In the genomic region with DNA sequence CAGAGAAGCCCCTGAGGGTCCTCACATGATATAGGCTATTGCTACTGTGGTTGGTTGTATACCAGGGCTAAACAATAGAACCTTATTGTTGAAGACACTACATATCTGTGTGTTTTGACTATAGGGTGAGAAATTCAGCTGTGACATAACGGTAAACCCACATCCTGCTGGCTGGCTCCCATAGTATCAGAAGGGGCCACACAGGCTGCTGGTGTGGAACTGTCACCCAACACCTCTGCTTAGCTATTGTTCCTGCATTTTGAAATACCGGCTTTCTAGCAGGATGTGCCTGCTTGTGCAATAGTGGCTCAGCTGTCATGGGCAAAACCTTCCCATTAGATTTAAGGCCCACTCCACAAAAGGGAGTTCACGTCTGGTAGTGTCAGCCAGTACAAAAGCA, we compare ENCODE assay signal across 19 mouse cellular contexts. TPM values are rescaled to one million over a fixed set of nuclear protein-coding genes. Genes with fewer than 3 reads are reported as not detected.
A peak's percentile ranks its signal among the peaks of the same experiment; 100 is the strongest.
DNase-seq lines count a peak whose midpoint lies in the region; ATAC-seq and TF ChIP-seq lines count a peak whose summit lies in the region.
"Had no signal": no experiment of that assay in that cellular context is flagged by ENCODE, and none has a peak within 500 bp of the region (broad histone marks: within the 10 kb centered on the region; RNA-seq: fewer than 3 reads in every experiment).

No protein-coding gene starts in this region.

- H3K4me1 ChIP-seq in MEL (ENCODE audit: control insufficient read depth in 1 of 2, insufficient read depth in 2 of 2, low read length in 2 of 2): peaks cover 5 to 16% of the 10 kb centered on the region in 2 experiments; a peak in 3 of 4 replicates
- H3K4me1 ChIP-seq in thymus, adult 2 months (replicated peaks; ENCODE audit: control insufficient read depth, insufficient read depth, low read length): peaks cover 34% of the 10 kb centered on the region
- H3K4me1 ChIP-seq in hindbrain, embryonic 11.5 days (replicated peaks; ENCODE audit: control insufficient read depth, insufficient read depth, low read length): no peaks in the 10 kb centered on the region
- H3K4me1 ChIP-seq: forebrain, embryonic 15.5 days had no signal

- no peak overlapping the region for H3K27ac ChIP-seq in MEL (ENCODE audit: control insufficient read depth, low read depth, low read length)
- peak overlapping the region; percentile 97; the same call in 1 of the 2 replicates for H3K27ac ChIP-seq in macrophage
- peak overlapping the region; percentile 93 for H3K27ac ChIP-seq in thymus, adult 2 months (ENCODE audit: control insufficient read depth, insufficient read depth, low read length)
- H3K27ac ChIP-seq in hindbrain, embryonic 11.5 days (ENCODE audit: low read depth, low read length): no peak overlapping the region
- H3K27ac ChIP-seq: forebrain, embryonic 15.5 days; heart, adult 2 months; hindbrain, embryonic 15.5 days; limb, embryonic 10.5 days; neural tube, embryonic 13.5 days had no signal

- TF ChIP-seq RAD21 in MEL (IDR thresholded peaks at IDR 0.05; ENCODE audit: low read depth, low read length): no peak

- DNase-seq in CD4-positive, CD25-positive, alpha-beta regulatory T cell, adult 2 months (ENCODE audit: low read depth, low spot score): peak; percentile 80
- DNase-seq in MEL (ENCODE audit: low read depth, low spot score): no peak
- DNase-seq in thymus, adult 2 months: peak; percentile 67
- DNase-seq in cerebellum, adult 11-12 months: no peak
- no peak for DNase-seq in embryo, embryonic 10 days (ENCODE audit: low spot score)
- no peak for DNase-seq in hindbrain, embryonic 11.5 days (ENCODE audit: low spot score)
- DNase-seq: cerebellum, adult 9-10 months; heart, adult 2 months; kidney, adult 2 months; lung, adult 18-20 months; lung, postnatal 36 days; spleen, adult 18-20 months had no signal

- WGBS in macrophage (ENCODE audit: missing documents): 20% methylated on average over 3 of the region's 3 CpGs
- 26% methylated on average over 3 of the region's 3 CpGs for WGBS in thymus, adult 2 months
- 80% methylated on average over 3 of the region's 3 CpGs for WGBS in hindbrain, embryonic 11.5 days

- peaks cover 0 to 7% of the 10 kb centered on the region in 2 experiments; a peak in 2 of 4 replicates for H3K36me3 ChIP-seq in MEL (ENCODE audit: control insufficient read depth in 1 of 2, insufficient read depth in 2 of 2, low read length in 2 of 2)
- peaks cover 41% of the 10 kb centered on the region for H3K36me3 ChIP-seq in macrophage (ENCODE audit: inconsistent target)
- 0 out of 2 replicates have a peak, but pooled peaks cover 4% of the 10 kb centered on the region for H3K36me3 ChIP-seq in thymus, adult 2 months (ENCODE audit: control insufficient read depth, insufficient read depth, low read length)
- H3K36me3 ChIP-seq in hindbrain, embryonic 11.5 days (ENCODE audit: control insufficient read depth, insufficient read depth, low read length): no peaks in the 10 kb centered on the region
- H3K36me3 ChIP-seq: forebrain, embryonic 15.5 days; hindbrain, embryonic 15.5 days; limb, embryonic 10.5 days; neural tube, embryonic 13.5 days had no signal

- H3K79me2 ChIP-seq in MEL (ENCODE audit: control insufficient read depth, insufficient read depth, low read length, poor library complexity): peaks cover 13% of the 10 kb centered on the region
- peaks cover 79% of the 10 kb centered on the region for H3K79me2 ChIP-seq in macrophage (ENCODE audit: inconsistent target)

- H3K4me3 ChIP-seq in MEL (ENCODE audit: control insufficient read depth in 1 of 2, insufficient read depth in 1 of 2, low read depth in 2 of 2, low read length in 2 of 2): no peak overlapping the region
- no peak overlapping the region for H3K4me3 ChIP-seq in macrophage (ENCODE audit: inconsistent target)
- no peak overlapping the region for H3K4me3 ChIP-seq in thymus, adult 2 months (ENCODE audit: control insufficient read depth, insufficient read depth, low read length)
- H3K4me3 ChIP-seq in hindbrain, embryonic 11.5 days (ENCODE audit: low read depth, low read length): no peak overlapping the region
- H3K4me3 ChIP-seq: forebrain, embryonic 15.5 days; heart, adult 2 months; hindbrain, embryonic 15.5 days; limb, embryonic 10.5 days; neural tube, embryonic 13.5 days had no signal

- H3K27me3 ChIP-seq in MEL (ENCODE audit: control insufficient read depth in 1 of 2, insufficient read depth in 2 of 2, low read length in 2 of 2): no peaks in the 10 kb centered on the region
- H3K27me3 ChIP-seq in thymus, adult 2 months (ENCODE audit: control insufficient read depth, insufficient read depth, low read length): no peaks in the 10 kb centered on the region
- no peaks in the 10 kb centered on the region for H3K27me3 ChIP-seq in hindbrain, embryonic 11.5 days (ENCODE audit: control insufficient read depth, insufficient read depth, low read length)
- H3K27me3 ChIP-seq: forebrain, embryonic 15.5 days; hindbrain, embryonic 15.5 days; neural tube, embryonic 13.5 days had no signal

- no peak for TF ChIP-seq POLR2A in MEL (IDR thresholded peaks at IDR 0.05; ENCODE audit: control insufficient read depth in 1 of 2, insufficient read depth in 1 of 2, low read depth in 1 of 2, low read length in 2 of 2, poor library complexity in 1 of 2)
- no peak for TF ChIP-seq POLR2A in thymus, adult 2 months (IDR thresholded peaks at IDR 0.05; ENCODE audit: control insufficient read depth, extremely low read depth, insufficient read depth, low read length, poor library complexity)

- no peak for TF ChIP-seq EP300 in MEL (IDR thresholded peaks at IDR 0.05; ENCODE audit: low read depth in 1 of 2, low read length in 2 of 2)

- H3K4me2 ChIP-seq in hindbrain, embryonic 11.5 days (replicated peaks; ENCODE audit: low read depth, low read length): no peak overlapping the region
- H3K4me2 ChIP-seq: forebrain, embryonic 15.5 days; hindbrain, embryonic 15.5 days; neural tube, embryonic 13.5 days had no signal

- ATAC-seq in frontal cortex, adult (ENCODE audit: low TSS enrichment): no peak
- no peak for ATAC-seq in hindbrain, embryonic 11.5 days (ENCODE audit: low FRiP score)
- ATAC-seq: forebrain, embryonic 15.5 days; midbrain, embryonic 16.5 days had no signal

- TF ChIP-seq CTCF in MEL (IDR thresholded peaks at IDR 0.05 in 2 of 3, conservative IDR thresholded peaks at IDR 0.05 in 1 of 3; ENCODE audit: control insufficient read depth in 1 of 3, insufficient read depth in 1 of 3, low read depth in 2 of 3, low read length in 3 of 3, poor library complexity in 1 of 3, severe bottlenecking in 1 of 3): no peak
- TF ChIP-seq CTCF in thymus, adult 2 months (IDR thresholded peaks at IDR 0.05; ENCODE audit: borderline replicate concordance, control insufficient read depth, extremely low read depth, insufficient read depth, low read length, poor library complexity): no peak

- no peak overlapping the region for H3K9ac ChIP-seq in MEL (ENCODE audit: control insufficient read depth, low read depth, low read length, poor library complexity, severe bottlenecking)
- no peak overlapping the region for H3K9ac ChIP-seq in hindbrain, embryonic 11.5 days (ENCODE audit: low read depth, low read length)
- H3K9ac ChIP-seq: forebrain, embryonic 15.5 days; hindbrain, embryonic 15.5 days; neural tube, embryonic 13.5 days had no signal

- no peaks in the 10 kb centered on the region for H3K9me3 ChIP-seq in MEL (replicated peaks; ENCODE audit: insufficient read depth, low read length)
- no peaks in the 10 kb centered on the region for H3K9me3 ChIP-seq in hindbrain, embryonic 11.5 days (ENCODE audit: control insufficient read depth, low read length)
- H3K9me3 ChIP-seq: forebrain, embryonic 15.5 days; hindbrain, embryonic 15.5 days; limb, embryonic 10.5 days; neural tube, embryonic 13.5 days had no signal

TF ChIP-seq in MEL, 35 proteins besides CTCF, POLR2A, EP300 and RAD21:
- TF ChIP-seq MAX (IDR thresholded peaks at IDR 0.05; ENCODE audit: low read length) (0 out of 2 replicates have a peak, but pooled peaks have one; percentile 13), TAL1 (IDR thresholded peaks at IDR 0.05; ENCODE audit: low read length) (no peak)

RNA-seq across cellular contexts. Expression of a gene that starts 45.9 kb away (rescaled TPM):
- total RNA-seq in MEL (2012; rRNA removed): 13.0 and 15.4 TPM in 2 replicates
- polyA plus RNA-seq in MEL (2012; ENCODE audit: insufficient read depth in 1 of 2, insufficient read length in 2 of 2, low read depth in 1 of 2, low replicate concordance in 2 of 2, missing spikeins in 1 of 2) (10 to 100 TPM in 1 of 2 experiments, not detected in 1; 24.0 TPM), macrophage (2018) (21.9 to 32.0 TPM (median 29.3 TPM) in 3 replicates)
- 100 to 1,000 TPM in 22 of 26 experiments, 10 to 100 TPM in 4; 65.8 to 335 (median 180) TPM for total RNA-seq in macrophage (2018; cell fraction: chromatin; rRNA removed)
- 10 to 100 TPM; 16.6 to 45.8 (median 27.9) TPM for total RNA-seq in macrophage (2018; cell fraction: cytosol; rRNA removed)
- 100 to 1,000 TPM in 25 of 26 experiments, 10 to 100 TPM in 1; 97.8 to 265 (median 186) TPM for total RNA-seq in macrophage (2018; cell fraction: nucleus; rRNA removed)
- 17.2 and 19.5 TPM in 2 replicates for polyA plus RNA-seq in thymus, adult 2 months (2012; rRNA removed)
- 1.4 and 2.3 TPM in 2 replicates for polyA plus RNA-seq in hindbrain, embryonic 11.5 days (2014; fragmentation: Nextera tagmentation; extraction: Ambion mirVana)

Comparison
In these comparisons a context has a peak if more than half of its experiments do, and no peak if none do; other contexts are left out.
1. DNase-seq: peak in CD4-positive, CD25-positive, alpha-beta regulatory T cell, adult 2 months (single experiment) and thymus, adult 2 months (single experiment); none in MEL (single experiment), cerebellum, adult 11-12 months (single experiment), embryo, embryonic 10 days (single experiment) and hindbrain, embryonic 11.5 days (single experiment).
2. H3K27ac ChIP-seq: peak in macrophage (single experiment) and thymus, adult 2 months (single experiment); none in MEL (single experiment) and hindbrain, embryonic 11.5 days (single experiment).